Mouse (Mus musculus) cerebellum, adult 8-10 months (tissue): ENCODE data around the gene Frmd4a.
"Not testable (repeated sequence)": the region's sequence is repeated elsewhere in the genome, so short reads cannot be mapped to it uniquely, and the experiment has no call there.

Source experiments
- DNase-seq: peaks from one replicate; pipeline ENCODE4 v3.0.0; 2022

Gene Frmd4a

DNA sequence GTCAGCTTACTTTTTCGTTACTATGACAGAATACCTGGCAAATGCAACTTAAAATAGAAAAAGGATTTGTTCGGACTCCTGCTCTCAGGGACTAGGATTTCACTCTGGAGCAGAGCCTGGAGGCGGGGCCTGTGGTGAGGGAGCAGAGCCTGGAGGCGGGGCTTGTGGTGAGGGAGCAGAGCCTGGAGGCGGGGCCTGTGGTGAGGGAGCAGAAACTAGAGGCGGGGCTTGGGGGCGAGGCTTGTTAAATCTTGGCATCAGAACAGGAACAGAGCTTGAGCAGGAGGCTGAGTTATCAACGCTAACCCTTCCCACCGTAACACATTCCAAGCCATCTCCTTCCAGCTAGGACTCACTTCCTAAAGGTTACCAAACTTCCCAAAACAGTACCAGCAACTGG lies 575.9 kb downstream of the Frmd4a start:
- DNase-seq: no peak

GRCm38 (mm10) chr2:4593878-4594387 lies 576.4 kb downstream of the Frmd4a start:
- no peak for DNase-seq

- DNase-seq: no peak
These were observed 579.5 kb downstream of the Frmd4a start for GRCm38 (mm10) chr2:4596992-4597391.

- peak; percentile 78 for DNase-seq
These were observed 583.7 kb downstream of the Frmd4a start for GRCm38 (mm10) chr2:4601034-4601890.

- no peak for DNase-seq
These were observed 585.9 kb downstream of the Frmd4a start for GRCm38 (mm10) chr2:4603361-4603945.

DNA sequence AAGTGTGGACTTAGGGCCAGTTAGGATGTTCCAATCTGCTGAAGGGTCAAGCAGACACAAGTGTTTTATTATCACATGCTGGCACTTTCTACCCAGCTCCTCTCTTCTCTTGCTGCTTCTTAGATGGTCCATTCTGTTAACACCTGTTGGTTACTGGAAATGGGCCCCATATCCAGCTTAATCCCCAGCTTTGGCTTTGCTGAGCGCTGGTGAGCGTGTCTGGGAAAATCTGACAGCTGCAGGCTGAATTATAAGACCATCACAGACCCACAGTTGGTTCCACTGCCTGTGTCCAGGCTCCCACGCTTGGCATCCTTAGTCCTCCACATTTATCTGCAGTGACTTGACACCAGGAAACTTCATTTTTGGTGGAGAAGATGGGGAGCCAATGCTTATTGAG lies 589.0 kb downstream of the Frmd4a start:
- no peak for DNase-seq

DNA sequence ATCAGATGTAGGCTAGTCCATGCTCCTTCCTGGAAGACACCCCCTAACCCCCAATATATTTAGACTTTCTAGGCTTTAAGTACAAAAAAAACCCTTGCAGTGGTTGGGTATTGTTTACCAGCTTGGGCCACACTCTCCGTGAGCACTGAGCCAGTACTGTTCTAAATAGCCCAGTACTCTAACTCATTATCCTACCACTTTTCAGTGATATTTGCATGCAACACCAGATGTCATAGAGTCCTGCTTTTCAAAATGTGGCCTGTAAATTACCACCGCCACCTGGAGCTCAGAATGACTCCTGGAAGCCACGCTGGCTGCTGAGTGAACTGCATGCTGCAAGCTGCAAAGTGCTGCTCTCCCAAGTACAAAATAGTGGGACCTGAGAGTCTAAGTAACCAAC lies 590.7 kb downstream of the Frmd4a start:
- no peak for DNase-seq

- DNase-seq: no peak
These were observed 591.9 kb downstream of the Frmd4a start for GRCm38 (mm10) chr2:4609433-4609832.

DNA sequence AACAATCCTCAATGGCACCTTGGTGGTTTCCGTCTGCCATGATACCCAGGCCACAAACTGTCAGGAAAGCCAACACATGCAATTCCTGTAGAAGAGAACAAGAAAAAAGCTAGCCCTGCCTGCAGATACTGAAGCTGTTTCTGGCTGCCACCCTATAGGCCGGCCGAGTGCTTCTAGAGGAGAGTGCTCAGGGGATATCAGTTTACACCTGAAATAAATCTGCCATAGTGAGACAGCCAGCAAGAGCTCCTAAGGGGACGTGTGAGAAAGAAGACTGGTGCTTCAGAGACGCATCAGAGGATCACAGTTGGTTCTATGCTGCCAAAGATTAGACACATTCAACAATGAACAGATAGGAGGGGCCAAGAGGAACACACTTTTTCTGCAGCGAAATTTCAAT lies 593.8 kb downstream of the Frmd4a start:
- DNase-seq: no peak

- no peak for DNase-seq
These were observed 594.2 kb downstream of the Frmd4a start for GRCm38 (mm10) chr2:4611704-4612103.

DNA sequence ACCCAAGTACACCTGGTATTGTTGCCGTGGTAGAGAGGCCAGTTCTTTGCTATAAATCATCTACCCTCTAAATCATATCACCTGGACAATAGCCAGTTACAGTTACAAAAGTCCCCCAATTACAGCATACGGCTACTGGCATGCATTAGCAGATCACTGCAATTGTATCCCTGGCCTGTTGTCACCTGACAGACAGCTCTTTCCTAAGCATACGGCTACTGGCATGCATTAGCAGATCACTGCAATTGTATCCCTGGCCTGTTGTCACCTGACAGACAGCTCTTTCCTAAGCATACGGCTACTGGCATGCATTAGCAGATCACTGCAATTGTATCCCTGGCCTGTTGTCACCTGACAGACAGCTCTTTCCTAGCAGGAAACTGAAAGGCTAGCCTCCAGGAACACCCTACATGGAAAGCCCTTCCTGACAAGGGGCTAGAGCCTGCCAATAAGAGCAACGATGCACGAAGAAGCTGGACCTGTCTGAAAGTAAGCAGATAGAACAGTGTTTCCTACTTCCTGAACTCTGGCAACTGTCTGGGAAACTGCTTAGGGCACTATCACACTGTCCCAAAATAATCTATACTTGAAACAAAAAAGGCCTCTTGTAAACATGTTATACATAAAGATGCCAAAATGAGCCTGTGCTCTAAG lies 596.9 kb downstream of the Frmd4a start:
- DNase-seq: not testable (repeated sequence)

- no peak for DNase-seq
These were observed 597.6 kb downstream of the Frmd4a start for GRCm38 (mm10) chr2:4615014-4615546.

DNA sequence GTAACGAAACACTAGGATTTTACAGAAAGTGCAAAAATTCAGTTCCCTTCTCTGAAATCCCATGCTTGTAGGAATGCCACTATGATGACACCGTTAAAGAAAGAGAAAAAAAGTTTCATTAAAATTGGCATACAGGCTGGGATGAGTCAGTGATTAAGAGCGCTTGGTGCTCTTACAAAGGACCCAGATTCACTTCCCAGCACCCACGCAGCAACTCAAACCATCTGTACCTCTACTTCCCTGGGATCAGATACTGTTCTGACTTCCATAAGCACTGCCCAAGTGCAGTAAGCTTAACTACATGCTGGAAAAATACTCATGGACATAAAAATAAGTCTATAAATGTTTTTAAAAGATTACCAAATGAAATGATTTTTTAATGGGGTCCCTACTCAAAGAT lies 599.5 kb downstream of the Frmd4a start:
- no peak for DNase-seq

DNA sequence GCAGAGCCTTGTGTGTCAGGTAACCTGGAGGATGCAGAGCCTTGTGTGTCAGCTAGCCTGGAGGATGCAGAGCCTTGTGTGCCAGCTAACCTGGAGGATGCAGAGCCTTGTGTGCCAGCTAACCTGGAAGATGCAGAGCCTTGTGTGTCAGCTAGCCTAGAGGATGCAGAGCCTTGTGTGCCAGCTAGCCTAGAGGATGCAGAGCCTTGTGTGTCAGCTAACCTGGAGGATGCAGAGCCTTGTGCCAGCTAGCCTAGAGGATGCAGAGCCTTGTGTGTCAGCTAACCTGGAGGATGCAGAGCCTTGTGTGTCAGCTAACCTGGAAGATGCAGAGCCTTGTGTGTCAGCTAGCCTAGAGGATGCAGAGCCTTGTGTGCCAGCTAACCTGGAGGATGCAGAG lies 601.6 kb downstream of the Frmd4a start:
- DNase-seq: not testable (repeated sequence)

DNA sequence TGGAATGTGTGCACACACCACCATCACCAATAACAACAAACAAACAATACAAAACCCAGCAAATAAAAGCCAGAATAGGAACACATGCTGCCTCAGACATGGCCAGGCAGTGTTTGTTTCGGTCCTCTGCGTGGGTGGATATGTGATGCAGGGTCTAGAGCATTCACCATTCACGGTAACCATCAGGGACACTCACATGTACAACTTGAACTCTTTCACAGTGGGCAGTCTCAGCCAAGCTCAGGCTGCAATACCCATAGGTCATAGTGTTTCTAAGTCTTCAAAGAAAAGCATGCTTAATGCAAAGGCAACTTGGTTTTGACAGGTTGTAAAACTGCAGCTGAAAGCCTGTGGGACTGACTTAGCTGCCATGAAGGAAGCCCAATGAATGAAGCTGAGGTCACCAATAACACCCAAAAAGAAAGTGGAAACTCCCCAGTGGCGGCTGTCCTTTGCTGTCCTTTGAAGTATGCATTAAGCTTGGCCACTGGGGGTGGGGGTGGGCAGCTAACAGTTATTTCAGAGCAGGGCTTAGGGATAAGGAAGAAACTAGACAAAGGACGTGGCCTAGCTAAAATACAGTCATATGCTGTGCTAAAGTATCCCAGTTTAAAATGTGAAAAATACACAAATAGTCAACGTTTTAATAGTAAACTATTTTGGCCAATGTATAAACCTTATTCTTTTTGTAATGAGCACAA lies 602.5 kb downstream of the Frmd4a start:
- no peak for DNase-seq

DNA sequence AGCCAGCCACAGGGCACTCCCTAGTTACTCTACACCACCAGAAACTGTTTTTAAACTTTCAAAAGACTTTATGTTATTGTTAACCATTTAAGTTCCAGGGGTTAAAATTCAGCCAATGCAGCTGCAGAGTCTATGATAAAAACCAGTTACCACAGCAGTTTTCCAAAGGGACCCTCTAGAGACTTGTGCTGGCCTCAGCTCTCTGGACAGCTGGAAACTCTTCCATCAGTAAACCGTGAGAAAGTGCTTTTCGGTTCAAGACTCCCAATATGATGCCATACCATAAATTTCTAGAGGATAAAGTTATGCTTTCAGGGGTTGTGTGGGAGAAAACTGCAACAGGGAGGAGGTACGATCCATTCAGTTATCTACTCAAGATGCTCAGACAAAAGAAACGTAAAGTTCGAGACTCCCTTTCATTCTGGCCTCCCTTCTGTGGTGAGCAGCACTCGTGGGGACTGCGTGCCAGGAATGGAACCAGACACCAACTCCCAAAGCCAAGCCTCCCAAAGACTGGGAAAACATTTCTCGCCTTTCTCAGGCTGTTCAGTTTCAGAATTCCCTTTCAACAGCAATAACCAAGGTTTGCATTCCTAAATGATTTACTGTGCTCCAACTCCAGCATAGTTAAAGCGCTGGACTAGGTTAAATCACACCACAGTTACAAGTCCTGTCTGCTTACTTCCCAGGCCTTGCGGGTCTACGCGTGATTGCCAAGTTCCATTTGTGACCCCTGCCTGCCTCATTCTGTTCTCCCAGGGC lies 603.3 kb downstream of the Frmd4a start:
- DNase-seq: no peak

GRCm38 (mm10) chr2:4621471-4621985 lies 604.0 kb downstream of the Frmd4a start:
- DNase-seq: no peak

DNA sequence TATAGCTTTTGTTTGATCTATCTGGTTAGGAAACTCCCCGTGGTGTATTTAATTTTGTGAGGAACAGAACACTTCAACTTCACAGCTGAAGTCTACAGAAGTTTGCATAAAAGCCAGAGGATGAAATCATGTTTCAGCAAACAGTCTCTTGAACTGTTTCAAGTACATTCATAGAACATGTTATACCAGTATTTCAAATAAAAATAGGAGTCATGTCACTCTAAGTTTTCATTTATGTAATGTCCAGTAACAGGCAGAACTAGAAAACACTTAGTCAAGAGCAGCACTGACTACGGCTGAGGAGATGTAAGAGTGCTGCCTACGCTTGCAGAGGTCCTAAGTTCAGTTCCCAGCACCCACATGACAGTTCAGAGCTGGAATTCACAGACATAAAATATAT lies 609.4 kb downstream of the Frmd4a start:
- no peak for DNase-seq

GRCm38 (mm10) chr2:4628920-4629319 lies 611.4 kb downstream of the Frmd4a start:
- no peak for DNase-seq

DNA sequence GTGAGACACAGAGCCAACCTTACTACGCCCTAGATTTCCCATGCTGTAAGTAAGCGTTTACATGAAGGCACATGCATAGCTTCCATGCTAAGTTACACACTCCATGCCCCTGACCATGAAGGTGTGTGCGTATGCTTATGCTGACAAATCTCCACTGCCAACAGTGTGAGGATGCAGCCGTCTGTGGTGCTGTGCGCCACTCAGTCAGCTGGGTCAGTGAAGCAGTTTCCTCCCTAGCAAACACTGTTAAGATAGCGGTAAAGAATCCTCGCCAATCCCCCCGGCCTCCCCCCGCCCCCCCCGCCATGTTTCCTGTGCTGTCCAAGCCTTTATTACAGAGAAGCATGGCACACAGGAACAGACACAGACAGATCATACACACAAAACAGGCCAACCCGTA lies 612.0 kb downstream of the Frmd4a start:
- DNase-seq: no peak

DNA sequence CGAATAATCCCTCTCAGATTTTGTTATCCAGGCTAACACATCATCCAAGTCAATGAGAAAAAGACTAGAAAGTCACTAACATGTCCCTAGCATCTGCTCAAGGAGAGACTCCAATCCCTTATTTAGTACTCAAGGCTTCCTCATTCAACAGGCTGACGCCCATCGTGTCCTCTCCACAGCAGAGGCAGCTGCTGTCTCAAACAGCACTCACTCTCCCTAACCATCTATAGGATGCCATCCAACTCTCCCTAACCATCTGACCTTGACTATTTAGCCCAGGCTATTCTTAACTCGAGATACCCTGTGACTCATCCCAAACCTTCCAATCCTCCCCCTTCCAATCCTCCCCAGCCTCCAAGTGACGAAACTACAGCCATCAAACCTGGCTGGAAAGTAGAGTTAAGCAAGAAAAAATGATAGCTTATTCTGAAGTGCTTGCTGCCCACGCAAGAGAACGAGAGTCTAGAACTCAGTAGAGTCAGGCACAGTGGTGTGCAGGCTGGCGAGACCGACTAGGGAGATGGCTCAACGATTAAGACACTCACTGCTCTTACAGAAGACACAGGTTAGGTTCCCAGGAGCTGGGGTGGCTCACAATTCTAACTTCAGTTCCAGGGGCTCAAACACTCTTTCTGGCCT lies 612.8 kb downstream of the Frmd4a start:
- DNase-seq: no peak
